Mouse (Mus musculus) c-Kit-positive CD71-positive TER-119-negative erythroid progenitor cells, embryonic 14.5 days (primary cell): ENCODE data around the gene Yap1.
"Not testable (repeated sequence)": the region's sequence is repeated elsewhere in the genome, so short reads cannot be mapped to it uniquely, and the experiment has no call there.

ENCODE experiments used
- DNase-seq: peaks from one replicate; pipeline ENCODE4 v3.0.0-alpha.2; 2013; ENCODE audit warnings: low read depth

Yap1 gene

GRCm38 (mm10) chr9:7914487-7914886, 89.9 kb downstream of the Yap1 start:
- no peak for DNase-seq

- DNase-seq: no peak
Measured at GRCm38 (mm10) chr9:7913953-7914352, 90.4 kb downstream of the Yap1 start.

- DNase-seq: no peak
Measured at GRCm38 (mm10) chr9:7907351-7907985, 96.9 kb downstream of the Yap1 start.

GRCm38 (mm10) chr9:7906564-7906963, 97.8 kb downstream of the Yap1 start:
- DNase-seq: no peak

GRCm38 (mm10) chr9:7903825-7904224, 100.6 kb downstream of the Yap1 start:
- no peak for DNase-seq

- DNase-seq: no peak
Measured at GRCm38 (mm10) chr9:7903262-7903661, 101.1 kb downstream of the Yap1 start.

GRCm38 (mm10) chr9:7902311-7902710, 102.1 kb downstream of the Yap1 start:
- DNase-seq: no peak

GRCm38 (mm10) chr9:7900965-7901364, 103.4 kb downstream of the Yap1 start:
- no peak for DNase-seq

- DNase-seq: peak; percentile 48
Measured at GRCm38 (mm10) chr9:7897502-7897901, 106.9 kb downstream of the Yap1 start.

- not testable (repeated sequence) for DNase-seq
Measured at GRCm38 (mm10) chr9:7891796-7892195, 112.6 kb downstream of the Yap1 start.

GRCm38 (mm10) chr9:7891177-7891576, 113.2 kb downstream of the Yap1 start:
- no peak for DNase-seq

GRCm38 (mm10) chr9:7884346-7884745, 120.0 kb downstream of the Yap1 start:
- DNase-seq: no peak

GRCm38 (mm10) chr9:7882304-7882865, 122.0 kb downstream of the Yap1 start:
- DNase-seq: no peak
